Mouse (Mus musculus) right cerebral cortex, adult 2 months (tissue): Measurements from ENCODE around the gene Maml2.

Experiments
- DNase-seq, 2 experiments: peaks; one replicate each; pipeline ENCODE4 v3.0.0; 2021 to 2022; ENCODE audit warnings: low spot score in 2 of 2

The Maml2 gene

DNA sequence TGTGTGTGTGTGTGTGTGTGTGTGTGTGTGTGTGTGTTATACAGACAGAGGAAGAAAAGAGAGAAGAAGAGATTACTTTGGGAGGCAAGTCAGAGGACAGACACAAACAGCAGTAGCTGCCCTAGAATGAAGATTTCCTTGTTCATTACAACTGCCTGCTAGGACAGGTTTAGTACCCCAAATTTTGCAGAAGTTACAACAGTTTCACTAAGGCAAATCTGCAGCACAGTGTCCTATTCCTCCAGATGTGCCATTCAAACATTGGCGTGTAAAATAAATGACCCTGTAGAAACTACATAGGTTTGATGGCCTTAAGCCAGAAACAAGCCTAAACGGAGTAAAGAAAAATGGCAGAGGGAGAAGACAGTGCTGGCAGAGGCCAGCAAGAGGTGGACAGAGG lies 195.1 kb downstream of the Maml2 start:
- DNase-seq = no peak

- DNase-seq = no peak
Measured at GRCm38 (mm10) chr9:13493746-13494145, 196.0 kb downstream of the Maml2 start.

GRCm38 (mm10) chr9:13495530-13495929 lies 197.8 kb downstream of the Maml2 start:
- DNase-seq = no peak

- DNase-seq = no peak
Measured at GRCm38 (mm10) chr9:13497016-13497415, 199.3 kb downstream of the Maml2 start.

DNA sequence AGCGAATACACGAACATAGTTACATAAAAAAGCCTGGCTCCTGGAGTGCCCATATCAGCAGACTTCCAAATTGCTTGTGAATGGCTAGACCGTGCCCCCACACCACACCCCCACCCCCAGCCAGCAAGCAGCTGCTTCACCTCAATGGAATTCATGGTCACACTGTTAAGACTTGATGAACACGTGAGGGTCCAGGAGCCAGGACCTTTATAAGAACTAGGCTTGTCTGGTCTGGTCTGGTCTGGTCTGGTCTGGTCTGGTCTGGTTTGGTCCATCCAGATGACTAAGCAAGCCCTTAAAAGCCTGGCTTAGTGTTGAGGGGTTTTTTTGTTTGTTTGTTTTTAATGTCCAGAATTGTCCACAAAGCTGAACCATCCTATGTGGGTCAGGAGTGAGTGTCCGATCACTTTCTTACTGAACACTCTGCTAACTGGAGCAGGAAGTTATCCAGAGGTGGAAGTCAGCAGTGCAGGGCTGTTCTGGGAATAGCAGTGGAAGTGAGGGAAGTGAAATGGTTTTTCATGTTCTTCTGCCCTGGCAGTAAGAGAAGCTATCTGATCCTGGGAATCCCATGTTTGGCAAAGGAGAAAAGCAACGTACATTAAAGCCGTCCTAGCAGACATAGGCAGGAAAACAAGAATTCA lies 200.1 kb downstream of the Maml2 start:
- no peak for DNase-seq

DNA sequence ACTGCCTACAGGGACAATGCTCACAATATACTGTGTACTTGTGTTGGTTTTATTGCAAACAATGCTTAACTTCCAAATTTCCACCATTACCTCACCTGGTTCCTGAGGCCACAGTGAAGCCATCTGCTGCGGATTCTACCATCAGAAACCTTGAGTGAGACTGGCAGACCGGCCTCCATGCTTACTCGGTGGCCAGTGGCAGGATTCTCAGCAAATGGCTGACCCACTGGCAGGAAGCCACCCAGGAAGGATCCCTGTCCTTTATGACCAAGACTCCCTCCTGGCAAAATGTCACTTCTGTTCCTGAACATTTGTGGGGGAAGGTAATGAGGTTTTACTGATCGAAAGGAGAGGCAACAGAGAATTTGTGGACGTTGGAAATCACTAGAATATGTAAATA lies 202.3 kb downstream of the Maml2 start:
- DNase-seq = no peak

- peak in 1 of 2 experiments; percentile 23 for DNase-seq
Measured at GRCm38 (mm10) chr9:13505024-13505423, 207.3 kb downstream of the Maml2 start.

DNA sequence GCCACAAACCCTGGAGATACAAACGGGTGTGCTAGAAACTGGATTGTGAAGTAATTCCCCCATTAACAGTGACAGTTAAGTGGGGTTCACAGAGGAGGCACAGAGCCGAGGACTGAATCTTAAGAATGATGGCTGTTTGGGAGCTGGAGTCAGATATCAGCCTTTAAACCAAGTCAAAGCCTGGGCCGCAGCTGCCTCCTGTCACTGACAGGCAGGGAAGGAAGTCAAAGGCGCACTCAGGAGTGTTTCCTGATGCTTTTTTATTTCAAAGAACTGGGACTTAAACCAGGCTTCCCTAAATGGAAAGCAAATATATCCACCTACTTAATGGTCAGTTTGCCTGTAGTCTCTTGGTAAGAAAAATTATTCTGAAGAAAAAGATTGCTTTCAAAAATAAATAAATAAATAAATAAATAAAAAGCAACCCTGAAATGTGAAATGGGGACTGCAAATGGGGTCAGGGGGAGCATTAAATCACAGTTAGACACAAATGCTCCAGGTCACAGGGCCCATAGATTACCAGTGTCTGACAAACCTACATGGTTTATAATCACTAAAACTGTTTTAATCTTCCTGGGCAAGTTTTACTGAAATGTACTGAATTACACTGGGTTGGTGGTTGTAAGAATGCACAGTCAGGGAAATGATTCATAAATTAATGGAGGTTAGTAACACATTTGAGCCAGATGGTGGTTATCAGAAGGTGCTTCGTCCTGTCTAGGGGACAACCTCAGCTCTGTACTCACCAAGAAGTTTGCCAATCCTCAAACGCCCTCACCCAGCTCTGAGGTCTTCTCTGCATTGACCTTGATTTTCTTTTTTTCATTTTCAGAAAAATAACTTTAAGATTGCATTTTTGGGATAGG lies 209.4 kb downstream of the Maml2 start:
- no peak for DNase-seq

- DNase-seq = no peak
Measured at GRCm38 (mm10) chr9:13507822-13508188, 210.0 kb downstream of the Maml2 start.

DNA sequence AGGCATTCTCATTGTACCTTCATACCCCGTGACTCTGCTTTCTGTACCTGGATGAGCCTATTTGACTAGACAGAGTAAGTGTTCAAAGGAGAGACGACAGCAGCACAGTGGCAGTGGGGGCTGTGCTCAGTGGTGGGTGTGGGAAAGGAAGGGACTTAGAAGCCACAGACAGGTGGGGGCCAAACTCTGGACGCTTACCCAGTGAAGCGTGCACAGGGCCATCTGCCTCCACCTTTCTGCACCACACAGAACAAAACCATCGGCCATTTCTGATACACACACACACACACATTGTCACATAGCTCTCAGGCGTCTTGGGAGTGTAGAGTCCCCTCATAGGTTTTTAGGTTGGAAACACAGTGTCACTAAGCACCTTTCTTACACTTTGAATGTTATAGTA lies 212.0 kb downstream of the Maml2 start:
- DNase-seq = no peak

- peak; percentile 15 to 28 for DNase-seq
Measured at GRCm38 (mm10) chr9:13510621-13511369, 213.0 kb downstream of the Maml2 start.

DNA sequence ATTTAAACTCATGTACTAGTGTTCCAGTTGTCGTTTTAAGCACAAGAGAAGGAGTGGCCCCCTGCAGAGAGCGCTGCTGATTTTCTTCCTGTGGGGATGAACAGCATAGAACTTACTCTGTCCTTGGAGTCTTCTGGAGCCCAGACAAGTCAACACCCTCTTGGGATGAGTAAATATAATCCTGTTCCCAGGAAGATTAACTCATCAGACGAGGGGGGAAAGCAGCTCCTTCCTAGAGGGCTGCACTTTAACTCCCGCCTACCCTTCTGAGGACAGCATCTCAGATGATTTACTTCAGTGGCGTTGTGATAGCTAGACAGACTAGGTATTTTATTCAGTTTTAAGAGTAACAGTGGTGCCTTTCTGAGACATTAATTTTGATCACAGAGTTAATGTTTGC lies 215.4 kb downstream of the Maml2 start:
- no peak for DNase-seq

DNA sequence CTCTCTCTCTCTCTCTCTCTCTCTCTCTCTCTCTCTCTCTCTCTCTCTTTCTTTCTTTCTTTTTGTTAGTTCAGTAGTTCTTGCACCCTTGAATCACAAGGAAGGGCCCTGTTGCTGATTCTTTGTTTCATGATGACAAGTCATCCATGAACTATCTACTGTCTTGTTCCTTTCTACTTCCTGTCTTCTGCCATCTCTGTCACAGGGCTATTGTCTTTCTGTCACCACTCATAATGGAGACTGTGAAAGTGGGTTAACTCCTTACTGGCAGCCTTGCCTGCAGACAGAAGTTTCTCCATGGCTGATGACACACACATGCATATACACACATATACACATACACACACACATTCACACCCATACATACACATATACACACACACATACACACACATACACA lies 216.7 kb downstream of the Maml2 start:
- DNase-seq = no peak

GRCm38 (mm10) chr9:13515976-13516375 lies 218.2 kb downstream of the Maml2 start:
- no peak for DNase-seq

DNA sequence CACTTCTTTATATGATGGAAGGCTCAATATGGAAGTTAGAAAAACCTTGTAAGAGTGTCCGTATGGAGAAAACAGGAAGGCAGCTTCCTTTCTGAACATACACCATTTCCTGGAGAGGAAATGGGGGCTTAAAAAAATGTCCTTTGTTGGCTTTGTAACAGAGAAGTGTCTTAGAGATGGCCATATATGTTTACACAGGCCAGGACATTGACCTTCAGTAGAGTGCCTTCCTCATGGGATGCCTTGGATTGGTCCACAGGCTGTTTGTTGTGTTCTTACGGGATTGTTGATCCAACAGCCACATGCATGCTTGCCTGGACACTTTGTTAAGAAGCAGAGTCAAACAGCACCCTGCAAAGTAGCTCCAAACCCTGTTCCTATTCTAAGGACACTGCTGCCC lies 220.3 kb downstream of the Maml2 start:
- DNase-seq = no peak

DNA sequence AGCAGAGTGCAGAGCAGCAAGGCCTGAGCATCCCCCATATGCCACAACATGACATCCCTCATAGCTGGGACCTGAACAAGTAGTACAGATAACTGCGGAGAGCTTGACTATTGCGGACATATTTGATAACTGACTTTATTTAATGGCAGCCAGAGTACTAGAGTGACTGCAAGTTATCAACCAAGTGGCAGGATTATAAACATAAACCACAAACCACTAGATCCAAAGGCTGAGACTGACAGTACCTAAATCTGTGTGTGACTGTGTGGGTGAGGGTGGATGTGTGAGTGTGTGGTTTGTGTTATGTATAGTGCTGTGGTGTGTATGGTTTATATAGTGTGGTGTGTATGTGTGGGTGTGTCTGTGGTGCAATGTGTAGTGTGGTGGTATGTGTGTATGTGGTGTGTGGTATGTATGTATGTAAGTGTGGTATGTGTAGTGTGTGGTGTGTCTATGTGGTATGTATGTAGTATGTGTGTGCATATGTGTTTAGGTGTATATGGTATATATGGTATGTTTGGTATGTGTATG lies 220.7 kb downstream of the Maml2 start:
- no peak for DNase-seq

GRCm38 (mm10) chr9:13522061-13522820 lies 224.5 kb downstream of the Maml2 start:
- DNase-seq = peak; percentile 13 to 15

DNA sequence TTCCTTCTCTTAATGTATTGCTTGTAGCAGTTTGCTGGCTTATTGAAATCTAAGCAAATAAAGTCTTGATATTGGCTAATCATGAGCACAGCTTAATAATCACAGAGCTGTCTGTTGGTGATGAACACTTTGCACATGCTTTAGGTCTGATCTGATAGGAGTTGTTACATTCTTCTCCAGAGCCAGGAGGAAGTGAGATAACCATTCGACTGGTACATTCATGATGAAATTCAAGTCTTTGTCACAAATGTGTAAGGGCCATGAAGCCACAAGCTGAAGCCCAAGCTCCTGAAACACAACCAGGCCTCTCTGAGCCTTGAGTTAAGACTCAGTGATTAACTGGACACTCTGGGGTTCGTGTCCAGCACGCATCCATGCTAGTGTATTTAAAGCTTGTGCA lies 225.3 kb downstream of the Maml2 start:
- no peak for DNase-seq

- DNase-seq = no peak
Measured at GRCm38 (mm10) chr9:13525075-13525474, 227.3 kb downstream of the Maml2 start.

DNA sequence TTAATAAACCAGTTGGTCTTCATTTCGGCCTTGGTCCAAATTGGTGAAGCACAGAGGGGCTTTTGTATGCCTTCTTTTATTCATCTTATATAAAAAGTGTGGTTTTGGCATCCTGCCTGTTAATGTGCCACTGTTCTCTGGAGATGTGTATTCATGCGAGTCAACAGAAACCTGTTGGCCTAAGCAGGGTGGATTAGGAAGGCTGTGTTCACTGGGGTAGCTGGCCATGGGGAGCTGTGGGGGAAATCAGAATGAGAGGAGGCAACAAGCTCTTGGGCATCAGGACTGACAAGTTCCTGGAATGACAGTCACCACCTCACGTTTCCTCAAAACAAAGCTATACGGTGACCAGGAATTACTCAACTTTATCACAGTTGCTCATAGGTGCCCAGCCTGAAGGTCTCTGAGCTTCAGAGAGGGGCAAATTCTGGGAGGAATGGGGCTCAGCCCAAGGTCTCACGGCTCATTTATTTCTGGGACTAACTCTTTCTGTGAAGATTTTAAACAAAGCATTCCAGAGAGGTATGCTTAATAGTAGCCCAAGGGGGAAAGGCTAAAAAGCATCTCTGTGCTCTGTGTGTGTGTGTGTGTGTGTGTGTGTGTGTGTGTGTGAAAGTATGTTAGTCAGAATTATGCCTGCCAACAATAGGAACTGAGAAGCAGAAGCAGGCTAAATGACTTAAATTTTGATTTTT lies 228.0 kb downstream of the Maml2 start:
- DNase-seq = no peak

- DNase-seq = no peak
Measured at GRCm38 (mm10) chr9:13530575-13530974, 232.8 kb downstream of the Maml2 start.
